Mouse (Mus musculus): ENCODE results near the gene Plppr5.

Plppr5 gene

DNA sequence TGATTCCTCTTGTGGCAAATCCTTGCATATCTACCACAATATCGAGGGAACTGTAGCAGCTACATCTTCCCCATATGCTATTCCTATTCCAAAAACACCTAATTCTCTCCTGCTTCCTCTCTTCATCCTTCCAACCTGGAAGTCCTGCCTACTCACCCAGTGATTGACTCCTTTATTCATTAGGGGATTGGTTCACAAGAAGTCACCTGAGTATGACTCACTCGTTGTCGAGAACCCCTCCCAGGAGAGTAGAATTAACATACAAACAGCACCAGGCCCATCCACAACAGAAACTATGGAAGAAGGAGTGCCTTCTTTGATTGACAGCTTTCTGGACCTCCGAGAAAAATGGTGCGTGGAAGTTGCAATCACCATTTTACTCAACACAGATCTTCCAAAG, 121.7 kb downstream of the Plppr5 start:
- DNase-seq (ENCODE audit: low spot score in 2 of 2), result no peak

DNA sequence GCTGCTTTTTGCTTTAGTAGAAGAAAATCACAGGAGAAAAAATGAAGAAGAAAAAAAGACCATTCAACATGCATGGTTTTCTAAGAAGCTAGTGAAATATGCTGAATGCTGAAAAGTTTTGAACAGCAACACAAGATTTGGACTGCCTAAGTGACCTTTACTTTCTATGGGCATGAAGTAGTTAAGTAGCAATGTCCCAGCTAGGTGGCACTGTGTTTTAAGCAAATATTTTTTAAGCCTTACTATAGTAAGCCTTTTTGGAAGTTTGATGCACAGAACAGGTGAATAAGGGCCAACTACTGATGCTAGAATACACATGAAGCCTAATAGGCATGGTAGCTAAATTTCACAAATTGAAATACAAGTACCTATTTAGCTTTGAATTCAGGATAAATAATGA, 134.2 kb downstream of the Plppr5 start:
- DNase-seq (ENCODE audit: low spot score in 2 of 2), result no peak

DNA sequence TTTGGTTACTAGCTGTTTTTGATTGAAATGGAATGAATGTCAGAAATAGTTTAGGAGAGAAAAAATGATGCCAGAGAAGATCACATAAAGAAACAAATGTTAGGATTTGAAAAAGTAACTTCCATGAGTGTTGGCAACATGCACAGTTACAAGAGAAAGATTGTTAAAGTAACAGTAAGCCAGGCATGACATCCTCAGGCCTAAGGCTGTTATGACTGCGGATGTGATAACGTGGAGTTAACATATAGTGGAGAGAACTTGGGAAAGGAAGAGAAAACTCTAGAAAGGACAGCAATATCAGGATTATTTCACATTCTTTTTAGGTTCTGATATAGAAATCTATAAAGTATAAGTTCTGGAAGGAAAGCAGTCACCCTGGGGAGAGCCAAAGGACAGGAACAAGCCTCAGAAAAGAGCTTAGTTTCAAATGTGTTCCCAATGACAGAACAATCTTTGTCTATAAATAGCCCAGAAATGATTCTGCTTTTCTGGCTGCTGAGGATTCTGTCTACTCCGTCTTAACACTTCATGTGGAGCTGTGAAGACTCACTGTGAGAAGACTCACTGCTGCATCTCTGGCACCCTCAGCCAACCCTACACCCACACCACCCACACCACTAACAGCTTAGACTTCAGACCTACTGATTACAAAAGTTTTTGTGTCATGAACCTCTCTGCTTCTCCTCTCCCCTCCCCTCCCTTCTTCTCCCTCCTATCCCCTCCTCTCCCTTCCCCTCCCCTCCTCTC, 142.1 kb downstream of the Plppr5 start:
- peak; percentile 17 to 27 for DNase-seq (ENCODE audit: low spot score in 2 of 2)

DNA sequence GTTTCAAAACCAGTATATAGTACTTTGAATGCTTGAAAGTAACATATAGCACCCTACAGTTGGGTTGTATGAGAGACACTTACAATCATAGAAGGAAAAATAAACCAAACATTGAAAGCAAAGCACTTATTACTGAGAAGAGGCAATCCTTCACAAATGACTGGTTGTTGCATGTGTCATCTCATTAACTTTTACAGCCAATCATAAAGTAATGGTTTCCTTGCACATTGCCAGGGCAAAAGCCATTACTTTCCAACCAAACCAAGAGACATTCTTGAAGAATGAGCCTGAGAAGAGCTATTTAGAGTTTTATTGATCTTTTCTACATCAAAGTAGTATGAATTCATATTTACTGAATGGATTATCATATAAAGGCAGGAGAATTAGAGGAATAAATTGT, 148.8 kb downstream of the Plppr5 start:
- DNase-seq (ENCODE audit: low spot score in 2 of 2), result no peak

DNA sequence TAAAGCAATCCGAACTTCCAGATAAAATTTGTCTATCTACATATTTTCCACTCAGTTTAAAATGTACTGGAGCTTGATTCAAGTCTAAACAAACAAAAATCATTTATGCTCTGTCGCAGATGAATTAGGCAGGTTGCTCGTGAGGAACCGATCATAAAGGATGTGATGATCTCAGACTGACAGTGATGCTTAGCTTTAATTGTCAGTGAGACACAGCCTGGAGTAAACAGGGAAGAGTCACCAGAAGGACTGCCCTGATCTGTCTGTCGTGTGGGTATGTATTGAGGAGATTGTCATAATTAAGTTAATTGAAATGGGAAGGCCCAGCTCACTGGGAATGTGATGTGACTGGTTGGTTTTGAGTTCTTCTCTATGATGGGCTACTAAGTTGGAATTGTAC, 149.9 kb downstream of the Plppr5 start:
- DNase-seq (ENCODE audit: low spot score in 2 of 2), result no peak

DNA sequence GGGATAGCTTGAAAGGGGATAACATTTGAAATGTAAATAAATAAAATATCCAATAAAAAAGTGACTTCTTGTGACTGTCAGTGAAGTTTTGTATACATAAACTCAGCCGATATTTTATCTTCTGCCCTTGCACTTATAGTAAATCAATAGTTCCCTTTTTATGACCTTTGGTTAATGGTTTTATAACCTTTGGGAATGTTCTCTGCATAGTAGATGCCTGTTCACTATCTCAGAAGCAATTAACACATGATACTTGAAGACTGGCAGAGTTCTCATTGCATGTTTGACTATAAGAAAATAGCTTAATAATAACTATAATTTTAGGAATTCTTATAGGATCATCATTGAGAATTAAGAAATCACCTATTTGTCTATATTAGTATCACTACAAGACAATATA, 150.9 kb downstream of the Plppr5 start:
- no peak for DNase-seq (ENCODE audit: low spot score in 2 of 2)

DNA sequence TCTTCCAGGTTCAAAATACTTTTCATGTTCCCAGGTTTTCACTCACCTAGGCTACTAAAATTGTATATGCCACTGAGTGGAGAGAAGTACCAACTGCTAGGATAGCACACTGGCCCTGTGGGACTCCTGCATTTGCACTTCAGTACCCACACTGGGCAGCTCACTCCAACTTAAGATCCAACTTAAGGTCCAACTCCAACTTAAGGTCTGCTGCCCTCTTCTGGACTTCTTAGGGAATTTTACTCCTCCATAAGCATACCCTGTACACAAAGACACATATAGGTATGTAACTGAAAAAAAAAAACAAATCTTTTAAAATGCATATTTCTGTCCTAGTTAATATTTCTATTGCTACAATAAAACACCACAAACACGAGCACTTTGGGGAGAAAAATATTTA, 153.5 kb downstream of the Plppr5 start:
- no peak for DNase-seq (ENCODE audit: low spot score in 2 of 2)

DNA sequence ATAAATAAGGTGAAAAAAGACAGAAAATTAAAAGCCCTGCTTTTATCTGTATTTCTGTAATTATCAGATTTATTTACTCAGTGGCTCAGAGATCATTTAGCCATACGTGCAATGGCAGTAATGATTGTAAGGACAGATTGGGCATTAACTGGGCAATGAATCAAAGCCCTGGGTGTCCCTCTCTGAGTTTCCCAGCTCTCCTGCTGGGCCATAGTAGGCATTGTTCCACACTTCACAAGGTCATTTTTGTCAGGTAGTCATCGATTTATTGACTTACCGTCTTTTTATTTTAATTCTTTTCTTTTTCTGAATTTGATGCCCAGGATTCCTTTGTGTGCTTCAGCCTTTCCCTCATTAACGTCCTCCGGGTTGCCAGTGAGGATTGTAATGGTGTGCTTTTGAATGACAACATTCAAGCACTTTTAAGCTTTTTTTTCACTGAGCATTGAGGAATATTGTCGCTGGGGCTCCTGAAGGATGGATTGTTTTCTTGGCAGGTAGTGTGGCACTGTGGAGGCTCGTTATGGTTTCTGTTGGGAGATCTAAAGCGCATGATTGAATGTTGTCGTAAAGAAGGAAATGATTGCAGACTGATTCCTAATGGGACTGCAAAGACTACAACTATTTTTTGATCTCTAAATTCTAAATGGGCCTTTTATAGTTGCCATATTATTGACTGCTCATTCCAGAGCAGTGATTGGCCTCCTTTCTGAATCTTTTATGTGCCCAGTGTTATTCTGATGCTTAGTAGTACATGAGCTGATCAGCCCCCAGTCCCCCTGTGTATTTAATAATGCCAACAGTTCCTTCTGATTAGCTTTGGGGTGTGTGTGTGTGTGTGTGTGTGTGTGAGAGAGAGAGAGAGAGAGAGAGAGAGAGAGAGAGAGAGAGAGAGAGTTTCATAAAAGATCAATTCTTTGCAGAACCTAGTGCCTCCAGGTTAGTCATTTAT, 154.8 kb downstream of the Plppr5 start:
- DNase-seq (ENCODE audit: low spot score in 2 of 2), result no peak

DNA sequence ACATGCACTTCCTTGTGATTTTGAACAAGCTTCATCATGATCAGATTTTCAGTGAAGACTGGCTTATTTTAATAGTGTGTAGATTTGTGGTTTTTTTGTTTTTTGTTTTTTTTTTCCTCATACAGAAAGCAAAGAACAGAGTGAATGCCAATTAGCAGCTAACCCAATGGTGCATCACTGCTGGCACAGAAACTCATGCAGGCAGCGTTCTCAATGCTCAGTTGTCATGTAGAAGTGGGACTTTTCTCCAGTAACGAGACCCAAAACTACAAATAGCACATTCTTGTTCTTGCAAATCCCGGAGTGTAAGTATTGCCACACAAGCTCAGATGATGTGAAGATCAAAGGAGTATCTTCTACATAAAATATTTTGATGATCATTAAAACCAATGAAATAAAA, 156.9 kb downstream of the Plppr5 start:
- no peak for DNase-seq (ENCODE audit: low spot score in 2 of 2)

DNA sequence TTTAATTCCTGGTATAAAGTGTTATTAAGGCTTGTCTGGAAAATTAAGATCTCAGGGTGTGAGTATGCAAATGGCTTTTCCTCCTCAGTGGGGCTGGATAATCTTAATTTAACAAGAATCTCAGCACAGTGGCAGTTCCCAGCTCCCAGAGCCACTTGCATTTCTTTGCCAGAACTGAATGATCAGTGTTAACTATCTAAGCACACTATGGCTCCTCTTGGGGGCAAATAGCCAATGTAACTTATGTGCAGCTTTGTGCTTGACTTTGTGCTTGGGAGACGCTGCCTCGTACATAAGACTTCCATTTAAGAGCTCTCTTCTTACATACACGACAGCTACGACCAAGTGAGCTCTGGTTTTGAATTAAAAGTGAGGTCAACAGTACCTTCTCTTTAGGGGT, 158.0 kb downstream of the Plppr5 start:
- no peak for DNase-seq (ENCODE audit: low spot score in 2 of 2)

All from frontal cortex, postnatal 10 days (tissue).